Mouse (Mus musculus): Measurements from ENCODE around the gene Ccdc93.

Ccdc93 gene

GRCm38 (mm10) chr1:121527600-121528398 is 97.0 kb downstream of the Ccdc93 start:
- peak; percentile 22 for DNase-seq

- DNase-seq = peak; percentile 73
These were observed 97.5 kb downstream of the Ccdc93 start, which contains the start of gene Htr5b for GRCm38 (mm10) chr1:121528399-121528720. TSS of gene Htr5b (minus strand) at chr1:121528465.

- no peak for DNase-seq
These were observed 98.4 kb downstream of the Ccdc93 start for GRCm38 (mm10) chr1:121529286-121529685.

GRCm38 (mm10) chr1:121531439-121531838 is 100.6 kb downstream of the Ccdc93 start:
- DNase-seq = no peak

GRCm38 (mm10) chr1:121540361-121540760 is 109.5 kb downstream of the Ccdc93 start:
- no peak for DNase-seq

- no peak for DNase-seq
These were observed 116.0 kb downstream of the Ccdc93 start for GRCm38 (mm10) chr1:121546844-121547243.

GRCm38 (mm10) chr1:121548667-121549066 is 117.8 kb downstream of the Ccdc93 start:
- DNase-seq = no peak

- DNase-seq = no peak
These were observed 118.6 kb downstream of the Ccdc93 start for GRCm38 (mm10) chr1:121549456-121549855.

GRCm38 (mm10) chr1:121550801-121551456 is 120.1 kb downstream of the Ccdc93 start:
- peak; percentile 7 for DNase-seq

GRCm38 (mm10) chr1:121551457-121551835 is 120.6 kb downstream of the Ccdc93 start:
- DNase-seq = peak; percentile 53
